In the genomic region with DNA sequence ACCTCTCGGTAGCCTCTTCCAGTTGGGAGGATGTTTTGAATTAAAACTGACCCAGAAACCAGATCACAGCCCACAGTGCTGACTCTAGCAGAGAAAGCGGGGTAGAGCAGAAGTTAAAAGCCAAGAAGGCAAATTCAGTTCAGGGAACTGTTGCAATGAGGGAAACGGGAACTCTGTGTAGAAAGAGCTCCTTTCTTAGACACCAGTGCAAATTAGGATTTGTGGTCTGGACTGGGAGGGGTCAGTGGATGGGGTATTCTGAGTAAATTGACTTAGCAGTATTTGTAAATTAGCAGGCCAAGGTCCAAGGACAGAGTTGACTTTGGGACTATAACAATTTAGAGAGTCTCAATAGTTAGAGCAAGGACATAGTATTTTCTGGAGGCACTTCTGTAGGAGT, we compare ENCODE assay signal across 11 mouse cellular contexts. TPM values are rescaled to one million over a fixed set of nuclear protein-coding genes. Genes with fewer than 3 reads are reported as not detected.
DNase-seq lines count a peak whose midpoint lies in the region; ATAC-seq and TF ChIP-seq lines count a peak whose summit lies in the region.
"Had no signal": no experiment of that assay in that cellular context is flagged by ENCODE, and none has a peak within 500 bp of the region (broad histone marks: within the 10 kb centered on the region; RNA-seq: fewer than 3 reads in every experiment).

No protein-coding gene starts in this region.

- 12% methylated on average over 3 of the region's 3 CpGs for WGBS in liver, embryonic 15.5 days (ENCODE audit: insufficient replicate concordance)
- 62% methylated on average over 3 of the region's 3 CpGs for WGBS in hindbrain, postnatal 0 days

- peak overlapping the region; percentile 86 for H3K27ac ChIP-seq in gastrocnemius, adult 2 months
- peak overlapping the region; percentile 44; the same call in 1 of the 2 replicates for H3K27ac ChIP-seq in testis, adult 2 months (ENCODE audit: control insufficient read depth, insufficient read depth, low read depth, low read length)
- peak overlapping the region; percentile 64 for H3K27ac ChIP-seq in liver, embryonic 15.5 days (replicated peaks)
- no peak overlapping the region for H3K27ac ChIP-seq in hindbrain, postnatal 0 days
- H3K27ac ChIP-seq: neural tube, embryonic 12.5 days had no signal

- no peak for TF ChIP-seq POLR2A in testis, adult 2 months (IDR thresholded peaks at IDR 0.05; ENCODE audit: control insufficient read depth, low read depth, low read length)

- intact Hi-C loops in gastrocnemius, adult 2 months (cut with DNase I): no loop called here

- H3K4me1 ChIP-seq in testis, adult 2 months (ENCODE audit: control insufficient read depth, insufficient read depth, low read length): peaks cover 2% of the 10 kb centered on the region; the same call in 1 of the 2 replicates
- H3K4me1 ChIP-seq in liver, embryonic 15.5 days (replicated peaks): peaks cover 22% of the 10 kb centered on the region
- no peaks in the 10 kb centered on the region for H3K4me1 ChIP-seq in hindbrain, postnatal 0 days (ENCODE audit: insufficient read depth, low read length)
- H3K4me1 ChIP-seq: neural tube, embryonic 12.5 days had no signal

- ATAC-seq in liver, embryonic 15.5 days (ENCODE audit: insufficient read depth): peak; percentile 41
- ATAC-seq in hindbrain, postnatal 0 days: no peak
- ATAC-seq: intestine, embryonic 16.5 days had no signal

- no peaks in the 10 kb centered on the region for H3K27me3 ChIP-seq in testis, adult 2 months (ENCODE audit: control insufficient read depth, insufficient read depth, low read length)
- H3K27me3 ChIP-seq in liver, embryonic 15.5 days: no peaks in the 10 kb centered on the region
- no peaks in the 10 kb centered on the region for H3K27me3 ChIP-seq in hindbrain, postnatal 0 days (ENCODE audit: insufficient read depth, low read length)
- H3K27me3 ChIP-seq: neural tube, embryonic 12.5 days had no signal

- peak overlapping the region; percentile 44 for H3K4me2 ChIP-seq in liver, embryonic 15.5 days
- no peak overlapping the region for H3K4me2 ChIP-seq in hindbrain, postnatal 0 days (ENCODE audit: low read depth, low read length)
- H3K4me2 ChIP-seq: neural tube, embryonic 12.5 days had no signal

- peak overlapping the region; percentile 44; the same call in 1 of the 2 replicates for H3K4me3 ChIP-seq in gastrocnemius, adult 2 months
- H3K4me3 ChIP-seq in testis, adult 2 months (ENCODE audit: control insufficient read depth, low read depth, low read length): no peak overlapping the region
- no peak overlapping the region for H3K4me3 ChIP-seq in liver, embryonic 15.5 days (replicated peaks)
- H3K4me3 ChIP-seq in hindbrain, postnatal 0 days (ENCODE audit: low read length): no peak overlapping the region
- H3K4me3 ChIP-seq: neural tube, embryonic 12.5 days had no signal

- DNase-seq in gastrocnemius, adult 2 months: peak; percentile 17
- DNase-seq in gastrocnemius, postnatal 10 days: no peak
- no peak for DNase-seq in testis, postnatal 14 days (ENCODE audit: low spot score)
- no peak for DNase-seq in hindbrain, postnatal 0 days (ENCODE audit: low spot score)
- no peak for DNase-seq in cerebellum, adult 11 months
- DNase-seq in cerebellum, postnatal 36 days: no peak
- DNase-seq: cerebellum, adult 9-11 months had no signal

- no peaks in the 10 kb centered on the region for H3K9me3 ChIP-seq in liver, embryonic 15.5 days (replicated peaks)
- H3K9me3 ChIP-seq in hindbrain, postnatal 0 days (ENCODE audit: low read length): no peaks in the 10 kb centered on the region
- H3K9me3 ChIP-seq: neural tube, embryonic 12.5 days had no signal

- TF ChIP-seq CTCF in gastrocnemius, adult 2 months (IDR thresholded peaks at IDR 0.05): no peak
- TF ChIP-seq CTCF in testis, adult 2 months (IDR thresholded peaks at IDR 0.05; ENCODE audit: control insufficient read depth, insufficient read depth, insufficient replicate concordance, low read depth, low read length): no peak
- TF ChIP-seq CTCF in hindbrain, postnatal 0 days (IDR thresholded peaks at IDR 0.05; ENCODE audit: low read depth): no peak

- no peak overlapping the region for H3K9ac ChIP-seq in liver, embryonic 15.5 days
- H3K9ac ChIP-seq in hindbrain, postnatal 0 days (replicated peaks; ENCODE audit: low read length): no peak overlapping the region
- H3K9ac ChIP-seq: neural tube, embryonic 12.5 days had no signal

- H3K36me3 ChIP-seq in testis, adult 2 months (ENCODE audit: control insufficient read depth, insufficient read depth, low read length): no peaks in the 10 kb centered on the region
- H3K36me3 ChIP-seq in liver, embryonic 15.5 days (replicated peaks): no peaks in the 10 kb centered on the region
- no peaks in the 10 kb centered on the region for H3K36me3 ChIP-seq in hindbrain, postnatal 0 days (ENCODE audit: insufficient read depth, low read length)
- H3K36me3 ChIP-seq: neural tube, embryonic 12.5 days had no signal

RNA-seq across cellular contexts. Expression of a gene that starts 30.1 kb away (rescaled TPM):
- total RNA-seq in gastrocnemius, adult 2 months (2021): 1 to 10 TPM; 2.1 to 3.3 TPM
- total RNA-seq in gastrocnemius, postnatal 10 days (2021): 1 to 10 TPM; 3.6 to 3.9 TPM
- polyA plus RNA-seq in testis, adult 2 months (2012; rRNA removed): 57.9 and 64.7 TPM in 2 replicates
- 3.4 and 5.1 TPM in 2 replicates for polyA plus RNA-seq in liver, embryonic 15.5 days (2015; fragmentation: Nextera tagmentation; extraction: Ambion mirVana)
- total RNA-seq in hindbrain, postnatal 0 days (2014; rRNA removed): 31.2 and 32.6 TPM in 2 replicates
- 19.2 TPM in 2 replicates for polyA plus RNA-seq in hindbrain, postnatal 0 days (2015; fragmentation: Nextera tagmentation; extraction: Ambion mirVana)

RNA-seq across cellular contexts. Expression of a gene that starts 31.3 kb away (rescaled TPM):
- total RNA-seq in gastrocnemius, adult 2 months (2021): 100 to 1,000 TPM; 111 to 149 TPM
- total RNA-seq in gastrocnemius, postnatal 10 days (2021): 100 to 1,000 TPM; 145 to 162 TPM
- 120 and 202 TPM in 2 replicates for polyA plus RNA-seq in testis, adult 2 months (2012; rRNA removed)
- polyA plus RNA-seq in liver, embryonic 15.5 days (2015; fragmentation: Nextera tagmentation; extraction: Ambion mirVana): 197 and 221 TPM in 2 replicates
- 103 and 116 TPM in 2 replicates for total RNA-seq in hindbrain, postnatal 0 days (2014; rRNA removed)
- 203 and 219 TPM in 2 replicates for polyA plus RNA-seq in hindbrain, postnatal 0 days (2015; fragmentation: Nextera tagmentation; extraction: Ambion mirVana)
